Mouse (Mus musculus) ovary, adult 2 months (tissue): Measurements from ENCODE around the gene Mpg. TPM values are rescaled to one million over a fixed set of nuclear protein-coding genes. Genes with fewer than 3 reads are reported as not detected.

Experiments
- polyA plus RNA-seq: library from polyadenylated mRNA; depleted of rRNA; stranded (reverse); fragments of >200 nt; gene quantifications from 2 replicates; pipeline ENCODE4 v1.2.3, GENCODE M21; 2012; rRNA removed

Mpg gene
- polyA plus RNA-seq, result 16.3 and 20.6 TPM in 2 replicates

DNA sequence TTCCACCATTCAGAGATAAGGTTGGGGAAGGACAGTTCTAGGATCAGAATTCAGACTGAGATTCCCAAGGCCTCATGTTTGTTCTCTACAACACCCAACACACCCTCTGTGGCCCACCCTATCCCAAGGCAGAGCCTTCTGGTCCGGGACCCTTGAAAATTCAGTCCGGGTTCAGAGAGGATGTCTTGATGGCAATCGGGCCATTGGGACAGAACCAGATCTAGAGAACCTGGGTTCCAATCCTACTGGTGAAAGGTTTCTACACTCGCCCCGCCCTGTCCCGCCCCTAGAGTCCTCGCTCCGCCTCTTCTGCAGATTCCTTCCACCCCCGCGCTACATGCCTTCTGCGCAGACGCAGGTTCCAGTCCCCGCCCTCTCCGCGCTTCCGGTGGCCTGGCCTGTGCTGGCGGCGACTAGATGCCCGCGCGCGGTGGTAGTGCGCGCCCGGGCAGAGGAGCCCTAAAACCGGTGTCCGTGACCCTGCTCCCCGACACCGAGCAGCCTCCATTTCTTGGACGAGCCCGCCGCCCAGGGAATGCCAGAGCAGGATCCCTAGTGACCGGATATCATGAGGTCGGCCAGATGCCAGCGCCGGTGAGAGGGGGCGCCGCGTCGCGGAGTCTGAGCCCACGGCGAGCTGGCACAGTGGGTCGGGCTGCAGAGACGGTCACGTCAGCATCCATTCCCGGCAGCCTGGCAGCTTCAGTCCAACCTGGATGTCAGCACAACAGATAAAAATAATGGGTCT is at the start of gene Mpg:
Mpg (plus strand) TSS at position 382 of the 748 bp plus-strand sequence.

DNA sequence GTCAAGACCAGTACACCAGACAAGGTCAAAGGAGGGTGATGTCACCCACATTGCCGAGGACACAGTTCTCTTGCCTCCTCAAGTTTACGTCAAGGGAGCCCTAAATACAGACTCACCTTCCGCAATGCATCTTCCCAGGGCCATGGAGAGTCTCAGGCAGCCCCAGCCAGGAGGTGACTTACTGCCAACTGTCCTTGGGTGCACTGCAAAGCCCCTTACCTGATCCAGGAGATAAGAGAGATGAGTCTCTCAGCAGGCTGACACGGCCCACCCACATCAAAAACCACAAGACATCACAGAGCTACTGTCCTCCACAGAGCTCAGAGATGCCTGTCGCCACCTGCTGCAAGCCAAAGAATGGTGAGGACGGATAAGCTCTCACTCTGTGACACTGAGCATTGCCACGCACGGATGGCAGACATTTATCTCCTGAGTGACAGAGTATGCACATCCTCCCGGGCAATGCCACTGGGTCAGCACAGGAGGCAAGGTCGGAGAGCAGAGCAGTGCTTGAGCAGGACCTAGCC is 26.2 kb upstream of the Mpg start, which contains the start of gene Il9r:
Il9r (minus strand) TSS at position 205 of the 527 bp plus-strand sequence.

DNA sequence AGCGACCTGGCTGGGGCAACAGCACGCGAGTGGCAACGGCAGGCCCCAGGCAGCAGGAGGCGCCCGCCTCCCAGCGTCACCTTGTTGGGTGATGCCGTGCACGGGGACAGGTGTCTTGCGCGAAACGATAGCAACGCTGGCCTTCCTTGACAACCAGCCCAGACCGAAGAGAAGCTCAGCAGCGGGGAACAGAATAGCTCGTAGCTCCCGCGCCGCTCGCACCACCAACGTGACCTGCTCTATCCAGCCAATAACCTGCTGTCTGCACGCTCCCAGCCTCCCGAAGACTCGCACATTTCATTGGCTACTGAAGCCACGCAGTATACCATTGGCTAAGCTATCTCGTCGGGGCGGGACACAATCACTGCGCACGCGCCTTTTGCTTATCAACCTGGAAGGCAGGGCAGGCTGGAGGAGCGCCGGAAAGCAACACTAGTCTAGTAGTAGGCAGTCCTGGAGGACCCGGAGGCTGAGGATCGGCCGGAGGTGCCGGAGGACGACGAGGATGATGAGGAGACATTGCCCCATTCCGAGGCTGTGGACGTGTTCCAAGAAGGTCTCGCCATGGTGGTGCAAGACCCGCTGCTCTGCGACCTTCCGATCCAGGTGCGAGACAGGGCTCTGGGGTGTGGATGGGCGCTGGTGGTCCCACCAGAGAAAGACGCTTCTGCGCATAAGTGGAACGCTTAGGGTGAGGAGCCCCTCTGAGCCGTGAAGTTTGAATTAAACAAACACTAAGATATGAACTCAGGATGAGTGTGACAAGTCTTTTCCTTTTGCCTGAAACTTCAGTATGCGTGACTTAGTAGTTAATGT is 21.0 kb upstream of the Mpg start, which contains the start of gene Snrnp25:
Snrnp25 (plus strand) TSS at position 358 of the 816 bp plus-strand sequence.

DNA sequence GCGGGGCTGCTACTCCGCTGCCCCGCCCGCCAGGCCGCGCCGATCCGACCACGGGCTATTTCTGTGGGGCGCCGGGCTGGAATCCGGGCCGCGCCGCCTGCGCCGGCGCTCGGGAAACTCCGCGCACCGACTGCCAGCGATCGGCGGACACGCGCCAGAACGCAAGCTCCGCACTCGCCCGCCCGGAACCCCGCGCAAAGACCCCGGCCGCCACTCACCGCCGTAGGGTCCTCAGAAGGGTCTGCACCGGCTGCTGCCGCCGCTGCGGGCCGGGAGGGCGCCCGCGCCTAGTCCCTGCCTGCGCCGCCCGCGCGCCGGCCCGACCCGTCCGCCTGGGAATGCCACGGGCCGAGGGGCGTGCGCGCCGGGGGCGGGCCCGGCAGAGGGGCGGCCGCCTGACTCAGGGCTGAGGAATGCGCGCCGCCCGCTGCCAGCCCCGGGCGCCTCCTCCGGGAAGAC is 4.3 kb upstream of the Mpg start, which contains the start of gene Rhbdf1:
Rhbdf1 (minus strand) TSS at position 350 of the 459 bp plus-strand sequence.

DNA sequence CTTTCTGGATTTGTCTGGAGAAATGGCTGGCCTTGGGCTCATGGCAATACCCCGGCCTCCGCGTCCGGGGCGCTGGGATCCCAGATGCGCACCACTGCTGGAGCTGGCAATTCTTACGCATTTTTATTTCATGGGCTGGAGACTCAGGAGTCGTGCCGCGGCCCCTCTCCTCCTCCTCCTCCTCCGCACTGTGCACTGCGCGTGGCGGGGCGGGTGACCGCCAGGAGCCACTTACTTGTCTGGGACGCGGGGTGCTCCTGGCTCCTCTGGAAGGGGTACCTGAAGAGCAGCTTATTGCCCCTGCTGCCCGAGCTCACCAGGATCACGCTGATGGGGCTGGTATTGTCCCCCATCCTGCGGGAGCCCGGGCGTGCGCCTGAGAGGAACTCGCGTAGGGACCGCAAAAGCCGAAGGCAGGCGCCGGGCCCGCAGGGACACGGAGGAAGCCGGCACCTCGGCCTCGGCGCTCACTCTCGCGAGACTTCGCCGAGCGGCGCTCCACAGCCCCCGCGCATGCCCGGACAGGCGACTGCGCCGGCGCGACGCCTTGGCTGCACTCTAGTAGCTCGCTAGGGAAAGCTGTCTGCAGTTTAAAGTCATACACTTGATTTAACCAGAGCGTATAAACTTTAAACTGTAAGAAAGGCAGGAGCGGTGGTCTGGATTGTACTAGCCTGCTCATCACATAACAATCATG is 41.0 kb downstream of the Mpg start, which contains the start of gene Nprl3:
Nprl3 (minus strand) TSS at position 520 of the 697 bp plus-strand sequence.

DNA sequence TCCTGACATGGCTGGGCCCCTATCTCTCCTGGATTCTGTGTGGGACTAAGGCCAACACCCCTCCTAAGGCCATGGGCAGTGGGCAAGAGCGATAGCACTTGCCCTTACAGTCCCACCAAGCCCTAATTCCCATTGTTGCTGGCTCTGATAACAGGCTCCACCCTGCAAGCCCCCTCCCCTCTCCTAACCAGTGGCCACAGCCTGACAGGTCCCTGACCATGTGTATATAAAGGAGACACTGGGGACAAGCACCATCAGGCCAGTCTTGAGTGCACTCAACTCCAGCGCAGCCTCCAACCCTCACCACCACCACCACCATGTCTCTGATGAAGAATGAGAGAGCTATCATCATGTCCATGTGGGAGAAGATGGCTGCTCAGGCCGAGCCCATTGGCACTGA is 50.0 kb downstream of the Mpg start, which contains the start of gene Hba-x:
Hba-x (plus strand) TSS at position 54 of the 400 bp plus-strand sequence.

Other genes with a start within 250 kb of the Mpg start
- gene Nsg2, start 226.0 kb upstream of the Mpg start, polyA plus RNA-seq, result 0.78 and 2.1 TPM in 2 replicates
- gene Il9r, start 26.2 kb upstream of the Mpg start, polyA plus RNA-seq, result 0.52 and 0.70 TPM in 2 replicates
- gene Snrnp25, start 21.1 kb upstream of the Mpg start, polyA plus RNA-seq, result 26.2 and 31.0 TPM in 2 replicates
- gene Rhbdf1, start 4.2 kb upstream of the Mpg start, polyA plus RNA-seq, result 234 and 290 TPM in 2 replicates
- 164 and 171 TPM in 2 replicates for gene Nprl3, start 41.2 kb downstream of the Mpg start, polyA plus RNA-seq
- gene Hba-x, start 49.9 kb downstream of the Mpg start, polyA plus RNA-seq, result not detected in 2 replicates
- gene Hba-a1, start 57.0 kb downstream of the Mpg start, polyA plus RNA-seq, result 306 and 812 TPM in 2 replicates
- 0.32 and 0.44 TPM in 2 replicates for gene Hbq1b, start 60.5 kb downstream of the Mpg start, polyA plus RNA-seq
- 555 and 957 TPM in 2 replicates for gene Hba-a2, start 70.0 kb downstream of the Mpg start, polyA plus RNA-seq
- gene Hbq1a, start 73.6 kb downstream of the Mpg start, polyA plus RNA-seq, result not detected in 2 replicates
- gene Sh3pxd2b, start 121.3 kb downstream of the Mpg start, polyA plus RNA-seq, result 21.3 and 24.1 TPM in 2 replicates
- 18.7 and 20.1 TPM in 2 replicates for gene Ubtd2, start 228.9 kb downstream of the Mpg start, polyA plus RNA-seq